In the genomic region with DNA sequence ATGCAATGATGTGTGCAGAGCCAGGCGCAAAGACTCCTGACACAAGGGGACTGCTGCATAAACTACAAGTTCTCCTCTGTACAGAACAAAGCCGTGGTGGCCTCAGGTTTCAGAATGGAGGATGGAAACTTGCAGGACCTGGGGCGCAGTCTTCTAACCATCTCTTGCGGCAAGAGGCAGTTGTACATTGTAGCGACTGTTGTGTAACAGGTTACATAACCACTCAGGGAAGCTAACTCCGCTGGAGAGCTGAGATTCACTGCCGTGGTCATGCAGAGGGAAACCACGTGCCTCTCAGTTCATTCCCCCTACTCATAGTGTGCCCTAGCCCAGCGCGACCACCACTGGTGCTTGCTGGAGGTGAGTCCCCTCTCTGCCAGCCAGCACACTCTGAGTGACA, we compare ENCODE assay signal across 17 mouse cellular contexts. TPM values are rescaled to one million over a fixed set of nuclear protein-coding genes. Genes with fewer than 3 reads are reported as not detected.
DNase-seq lines count a peak whose midpoint lies in the region; ATAC-seq lines count a peak whose summit lies in the region.
"Had no signal": no experiment of that assay in that cellular context is flagged by ENCODE, and none has a peak within 500 bp of the region (broad histone marks: within the 10 kb centered on the region; RNA-seq: fewer than 3 reads in every experiment).

No protein-coding gene starts in this region.

- intact Hi-C loops in heart, postnatal 36 days (cut with DNase I): loop anchor here (5.0 kb wide), 1 partner anchor 83 kb away; a partner anchor contains a TSS

- H3K4me3 ChIP-seq in heart, embryonic 10.5 days: no peak overlapping the region
- H3K4me3 ChIP-seq in midbrain, embryonic 11.5 days (ENCODE audit: low read depth, low read length): no peak overlapping the region
- no peak overlapping the region for H3K4me3 ChIP-seq in midbrain, embryonic 15.5 days
- no peak overlapping the region for H3K4me3 ChIP-seq in liver, embryonic 16.5 days (ENCODE audit: low read depth, low read length)
- H3K4me3 ChIP-seq: embryonic facial prominence, embryonic 15.5 days; heart, embryonic 13.5 days; hindbrain, embryonic 13.5 days; limb, embryonic 15.5 days; midbrain, embryonic 12.5 days had no signal

- no peaks in the 10 kb centered on the region for H3K27me3 ChIP-seq in heart, embryonic 10.5 days (ENCODE audit: insufficient read depth, poor library complexity, severe bottlenecking)
- no peaks in the 10 kb centered on the region for H3K27me3 ChIP-seq in midbrain, embryonic 11.5 days (ENCODE audit: control insufficient read depth, insufficient read depth, low read length)
- H3K27me3 ChIP-seq in midbrain, embryonic 15.5 days (replicated peaks): no peaks in the 10 kb centered on the region
- H3K27me3 ChIP-seq in liver, embryonic 16.5 days (ENCODE audit: control insufficient read depth, insufficient read depth, low read depth, low read length): no peaks in the 10 kb centered on the region
- H3K27me3 ChIP-seq: embryonic facial prominence, embryonic 15.5 days; heart, embryonic 13.5 days; limb, embryonic 15.5 days; midbrain, embryonic 12.5 days had no signal

- H3K36me3 ChIP-seq in heart, embryonic 10.5 days: no peaks in the 10 kb centered on the region
- no peaks in the 10 kb centered on the region for H3K36me3 ChIP-seq in midbrain, embryonic 11.5 days (ENCODE audit: control insufficient read depth, insufficient read depth, low read length)
- no peaks in the 10 kb centered on the region for H3K36me3 ChIP-seq in midbrain, embryonic 15.5 days (replicated peaks)
- no peaks in the 10 kb centered on the region for H3K36me3 ChIP-seq in liver, embryonic 16.5 days (ENCODE audit: control insufficient read depth, insufficient read depth)
- H3K36me3 ChIP-seq: embryonic facial prominence, embryonic 15.5 days; heart, embryonic 13.5 days; hindbrain, embryonic 13.5 days; limb, embryonic 15.5 days; midbrain, embryonic 12.5 days had no signal

- H3K4me1 ChIP-seq in heart, embryonic 10.5 days: peaks cover 44% of the 10 kb centered on the region
- H3K4me1 ChIP-seq in midbrain, embryonic 11.5 days (ENCODE audit: control insufficient read depth, insufficient read depth, low read length): peaks cover 2% of the 10 kb centered on the region; the same call in 1 of the 2 replicates
- no peaks in the 10 kb centered on the region for H3K4me1 ChIP-seq in midbrain, embryonic 15.5 days
- peaks cover 35% of the 10 kb centered on the region for H3K4me1 ChIP-seq in liver, embryonic 16.5 days (ENCODE audit: control insufficient read depth, low read depth, low read length)

- ATAC-seq in midbrain, embryonic 11.5 days (ENCODE audit: low FRiP score): no peak
- ATAC-seq in midbrain, embryonic 15.5 days (replicated peaks): no peak
- no peak for ATAC-seq in liver, embryonic 16.5 days (ENCODE audit: low read depth)
- ATAC-seq: intestine, embryonic 16.5 days; Patski had no signal

- H3K9ac ChIP-seq in midbrain, embryonic 11.5 days (ENCODE audit: low read length): no peak overlapping the region
- H3K9ac ChIP-seq in midbrain, embryonic 15.5 days: no peak overlapping the region
- H3K9ac ChIP-seq in liver, embryonic 16.5 days (ENCODE audit: low read depth, low read length): no peak overlapping the region; the same call in 1 of the 2 replicates
- H3K9ac ChIP-seq: embryonic facial prominence, embryonic 15.5 days; heart, embryonic 13.5 days; hindbrain, embryonic 13.5 days; limb, embryonic 15.5 days; midbrain, embryonic 12.5 days had no signal

- H3K9me3 ChIP-seq in heart, embryonic 10.5 days: no peaks in the 10 kb centered on the region
- no peaks in the 10 kb centered on the region for H3K9me3 ChIP-seq in midbrain, embryonic 11.5 days (ENCODE audit: control insufficient read depth, low read length)
- no peaks in the 10 kb centered on the region for H3K9me3 ChIP-seq in midbrain, embryonic 15.5 days
- H3K9me3 ChIP-seq in liver, embryonic 16.5 days (replicated peaks; ENCODE audit: control insufficient read depth, low read length): no peaks in the 10 kb centered on the region
- H3K9me3 ChIP-seq: embryonic facial prominence, embryonic 15.5 days; heart, embryonic 13.5 days; hindbrain, embryonic 13.5 days; limb, embryonic 15.5 days; midbrain, embryonic 12.5 days had no signal

- WGBS in heart, embryonic 10.5 days: 82% methylated on average over 10 of the region's 10 CpGs
- 93% methylated on average over 10 of the region's 10 CpGs for WGBS in midbrain, embryonic 11.5 days
- WGBS in midbrain, embryonic 15.5 days: 85% methylated on average over 10 of the region's 10 CpGs
- WGBS in liver, embryonic 16.5 days (ENCODE audit: insufficient replicate concordance): 35% methylated on average over 10 of the region's 10 CpGs

- no peak for DNase-seq in heart, embryonic 10.5 days (ENCODE audit: low spot score)
- DNase-seq in heart, postnatal 36 days: no peak
- peak; percentile 41 for DNase-seq in midbrain, embryonic 11.5 days (ENCODE audit: low spot score, missing footprints)
- DNase-seq in adipocyte (ENCODE audit: low spot score): no peak
- no peak for DNase-seq in thymus, postnatal 4 days
- DNase-seq in left cerebral cortex, adult 11 months (ENCODE audit: low spot score): no peak
- DNase-seq: cerebellum, adult 18-20 months; right cerebral cortex, adult 18-20 months had no signal

- H3K27ac ChIP-seq in heart, embryonic 10.5 days: peak overlapping the region; percentile 39; the same call in 1 of the 2 replicates
- no peak overlapping the region for H3K27ac ChIP-seq in midbrain, embryonic 11.5 days (ENCODE audit: low read depth, low read length)
- no peak overlapping the region for H3K27ac ChIP-seq in midbrain, embryonic 15.5 days
- H3K27ac ChIP-seq in liver, embryonic 16.5 days (ENCODE audit: low read length): peak overlapping the region; percentile 96
- H3K27ac ChIP-seq: embryonic facial prominence, embryonic 15.5 days; heart, embryonic 13.5 days; hindbrain, embryonic 13.5 days; limb, embryonic 15.5 days; midbrain, embryonic 12.5 days had no signal

- H3K4me2 ChIP-seq in midbrain, embryonic 11.5 days: no peak overlapping the region
- no peak overlapping the region for H3K4me2 ChIP-seq in midbrain, embryonic 15.5 days
- H3K4me2 ChIP-seq in liver, embryonic 16.5 days (ENCODE audit: low read depth, low read length): peak overlapping the region; percentile 81
- H3K4me2 ChIP-seq: embryonic facial prominence, embryonic 15.5 days; heart, embryonic 13.5 days; hindbrain, embryonic 13.5 days; limb, embryonic 15.5 days; midbrain, embryonic 12.5 days had no signal

RNA-seq across cellular contexts. Expression of a gene that starts 21.4 kb away (rescaled TPM):
- polyA plus RNA-seq in heart, embryonic 10.5 days (2016; fragmentation: Nextera tagmentation; extraction: Ambion mirVana): 1,054 and 1,279 TPM in 2 replicates
- total RNA-seq in heart, postnatal 36 days (2021): 100 to 1,000 TPM; 523 to 525 TPM
- polyA plus RNA-seq in midbrain, embryonic 11.5 days (2014; fragmentation: Nextera tagmentation; extraction: Ambion mirVana): 1,019 and 1,097 TPM in 2 replicates
- 855 and 861 TPM in 2 replicates for polyA plus RNA-seq in midbrain, embryonic 15.5 days (2015; fragmentation: Nextera tagmentation; extraction: Ambion mirVana)
- polyA plus RNA-seq in liver, embryonic 16.5 days (2015; fragmentation: Nextera tagmentation; extraction: Ambion mirVana): 965 and 1,058 TPM in 2 replicates

RNA-seq across cellular contexts. Expression of a gene that starts 55.6 kb away (rescaled TPM):
- polyA plus RNA-seq in heart, embryonic 10.5 days (2016; fragmentation: Nextera tagmentation; extraction: Ambion mirVana): 13.3 and 16.4 TPM in 2 replicates
- total RNA-seq in heart, postnatal 36 days (2021): 1 to 10 TPM; 4.8 to 6.1 TPM
- polyA plus RNA-seq in midbrain, embryonic 11.5 days (2014; fragmentation: Nextera tagmentation; extraction: Ambion mirVana): 14.2 and 16.9 TPM in 2 replicates
- 26.3 and 30.8 TPM in 2 replicates for polyA plus RNA-seq in midbrain, embryonic 15.5 days (2015; fragmentation: Nextera tagmentation; extraction: Ambion mirVana)
- 2.8 and 4.2 TPM in 2 replicates for polyA plus RNA-seq in liver, embryonic 16.5 days (2015; fragmentation: Nextera tagmentation; extraction: Ambion mirVana)

Comparison
In these comparisons a context has a peak if more than half of its experiments do, and no peak if none do; other contexts are left out.
1. H3K27ac ChIP-seq: peak in heart, embryonic 10.5 days (single experiment) and liver, embryonic 16.5 days (single experiment); none in midbrain, embryonic 11.5 days (single experiment) and midbrain, embryonic 15.5 days (single experiment).